Mouse (Mus musculus) lung, postnatal 4 days (tissue): Measurements from ENCODE around the gene Cebpg.

Source experiments
- DNase-seq, 2 experiments: peaks; one replicate each; pipeline ENCODE4 v3.0.0; 2021

Gene Cebpg

DNA sequence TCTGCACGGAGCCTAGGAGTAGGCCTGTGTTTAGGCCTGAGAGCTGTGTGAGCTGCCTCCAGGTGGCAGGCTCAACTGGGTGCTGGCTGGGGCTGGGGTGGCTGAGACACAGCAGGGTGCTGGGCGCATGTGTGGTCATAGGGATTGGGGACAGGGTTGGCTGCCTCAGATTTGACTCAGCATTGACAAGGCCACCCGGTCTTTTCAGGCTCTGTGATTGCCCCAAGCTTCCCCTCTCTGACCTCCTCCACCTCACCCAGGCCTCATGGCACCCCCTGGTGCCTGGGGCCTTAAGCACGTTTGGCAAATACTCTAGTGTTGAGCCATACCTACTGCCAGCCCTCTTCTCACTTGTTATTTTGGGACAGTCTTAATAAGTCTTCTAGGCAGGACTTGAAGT is 33.1 kb downstream of the Cebpg start:
- no peak for DNase-seq

DNA sequence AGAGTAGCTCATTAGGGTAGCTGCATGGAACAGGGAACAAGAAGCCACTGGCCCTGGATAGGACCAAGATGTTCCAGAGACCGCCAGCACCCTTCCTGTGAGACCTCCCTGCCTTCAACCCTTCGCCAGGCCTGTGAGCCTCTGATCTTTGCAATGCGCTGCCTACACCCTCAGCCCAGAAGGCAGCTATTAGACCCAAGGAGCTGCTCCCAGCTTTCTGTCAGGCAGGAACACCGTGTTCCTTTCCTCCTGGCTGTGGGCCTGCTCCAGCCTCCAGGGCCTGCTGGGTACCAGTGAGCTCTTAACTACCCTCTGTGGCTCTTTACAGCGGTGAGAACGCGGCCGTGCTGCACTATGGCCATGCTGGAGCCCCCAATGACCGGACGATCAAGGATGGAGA is 35.0 kb downstream of the Cebpg start:
- DNase-seq, result no peak

DNA sequence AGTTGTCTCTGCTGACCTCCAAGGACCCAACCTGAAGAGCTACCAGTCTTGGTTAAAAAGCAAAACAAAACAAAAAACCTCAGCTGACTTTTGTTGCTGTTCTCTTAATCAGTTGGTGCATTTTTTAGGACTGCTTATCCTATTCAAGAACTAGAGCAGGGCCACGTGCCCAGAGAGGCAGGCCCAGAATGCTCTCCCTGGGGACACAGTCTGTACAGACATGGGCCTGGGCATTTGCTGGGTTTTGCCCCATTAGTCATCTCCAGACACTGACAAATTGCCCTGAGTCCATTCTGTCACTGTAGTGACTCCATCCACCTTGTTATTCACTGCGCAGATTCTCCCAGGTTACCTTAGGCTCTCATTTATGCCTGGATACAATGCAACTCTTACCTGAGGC is 41.1 kb downstream of the Cebpg start:
- DNase-seq, result no peak

DNA sequence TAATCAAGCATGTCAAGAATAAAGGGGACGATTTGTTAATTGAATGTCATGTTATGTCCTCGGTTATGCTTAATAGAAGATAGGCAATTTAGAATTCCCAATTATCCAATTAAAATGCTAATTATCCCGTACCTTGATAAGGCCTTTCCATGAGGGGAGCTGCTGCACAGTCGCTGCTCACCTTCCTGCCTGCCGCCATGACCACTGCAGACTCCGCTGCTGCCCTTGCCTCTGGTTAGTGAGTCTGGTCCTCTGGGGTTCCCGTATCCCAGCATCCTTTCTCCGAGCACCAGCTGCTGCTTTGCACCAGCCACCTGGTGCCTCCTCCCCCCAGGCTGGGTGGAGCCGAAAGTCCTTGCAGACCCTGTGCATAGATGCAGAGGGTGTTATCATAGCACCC is 43.1 kb downstream of the Cebpg start:
- no peak for DNase-seq

DNA sequence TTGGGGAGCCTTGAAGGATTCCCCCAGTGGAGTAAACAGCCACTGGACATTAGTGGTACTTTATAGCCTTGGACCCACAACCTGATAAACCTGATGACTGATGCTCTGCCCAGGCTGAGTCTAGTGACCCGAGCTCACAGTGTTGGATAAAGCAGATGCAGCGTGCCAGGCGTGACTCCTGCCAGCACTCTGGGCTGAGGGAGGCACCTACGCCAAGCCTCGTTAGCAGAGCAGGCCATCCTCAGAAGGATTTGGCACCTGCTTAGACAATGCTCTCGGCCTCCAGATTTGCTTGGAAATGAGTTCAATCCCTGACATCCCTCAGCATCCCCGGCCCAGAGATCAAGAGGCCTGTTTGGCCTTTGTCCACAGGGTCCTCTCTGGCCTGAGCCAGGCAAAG is 49.7 kb downstream of the Cebpg start:
- DNase-seq, result no peak

DNA sequence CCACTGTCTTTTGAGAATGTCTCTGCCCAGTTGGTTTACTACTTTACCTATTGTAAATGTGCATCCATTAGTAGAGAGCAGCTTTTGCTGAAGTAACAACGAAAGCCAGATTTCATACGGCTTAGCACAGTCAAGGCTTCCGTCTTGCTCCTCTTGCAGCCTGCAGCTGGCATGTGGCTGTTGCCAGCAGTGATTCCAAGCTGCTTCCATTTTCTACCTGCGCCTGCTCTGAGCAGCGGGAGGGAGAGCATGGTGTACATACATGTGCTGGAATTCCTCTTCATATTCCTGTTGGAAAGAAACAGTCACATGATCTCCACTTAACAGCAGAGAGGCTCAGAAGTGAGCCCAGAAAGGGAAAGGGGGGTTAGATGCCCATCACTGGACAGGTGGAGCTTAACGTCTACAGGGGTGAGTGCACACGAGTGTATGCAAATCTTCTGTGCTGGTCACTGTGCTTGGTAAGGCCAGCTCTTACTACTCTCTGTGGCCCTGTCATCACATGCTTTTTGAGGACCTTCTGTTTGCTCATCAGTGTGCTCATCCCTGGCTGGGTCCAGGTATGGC is 53.1 kb downstream of the Cebpg start:
- peak in 1 of 2 experiments; percentile 29 for DNase-seq

DNA sequence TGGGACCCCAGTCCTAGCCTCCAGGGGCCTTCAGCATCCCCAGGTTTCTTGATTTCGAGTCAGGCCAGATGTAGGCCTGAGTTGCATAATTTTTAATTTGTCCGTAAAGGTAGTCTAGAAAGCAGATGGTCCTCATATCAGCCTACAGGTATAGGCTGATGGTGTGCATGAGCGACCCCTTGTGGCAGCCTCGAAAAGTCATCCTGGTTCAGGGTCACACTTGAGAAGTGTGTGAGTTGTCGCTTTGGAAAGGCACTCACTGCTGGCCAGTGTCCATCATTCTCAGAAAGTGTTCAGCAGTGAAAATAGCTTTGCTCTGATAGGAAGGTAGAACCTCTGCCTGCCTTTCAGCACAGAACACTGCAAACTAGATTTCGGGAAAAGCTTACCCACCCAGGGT is 55.5 kb downstream of the Cebpg start:
- DNase-seq, result peak; percentile 42 to 57
